Mouse (Mus musculus) embryo, embryonic 11.5 days (tissue): ENCODE results near the gene Mrgprf.

Experiments
- DNase-seq: peaks from one replicate; pipeline ENCODE4 v3.0.0-alpha.2; 2012; ENCODE audit warnings: low read depth, low spot score

Mrgprf gene

DNA sequence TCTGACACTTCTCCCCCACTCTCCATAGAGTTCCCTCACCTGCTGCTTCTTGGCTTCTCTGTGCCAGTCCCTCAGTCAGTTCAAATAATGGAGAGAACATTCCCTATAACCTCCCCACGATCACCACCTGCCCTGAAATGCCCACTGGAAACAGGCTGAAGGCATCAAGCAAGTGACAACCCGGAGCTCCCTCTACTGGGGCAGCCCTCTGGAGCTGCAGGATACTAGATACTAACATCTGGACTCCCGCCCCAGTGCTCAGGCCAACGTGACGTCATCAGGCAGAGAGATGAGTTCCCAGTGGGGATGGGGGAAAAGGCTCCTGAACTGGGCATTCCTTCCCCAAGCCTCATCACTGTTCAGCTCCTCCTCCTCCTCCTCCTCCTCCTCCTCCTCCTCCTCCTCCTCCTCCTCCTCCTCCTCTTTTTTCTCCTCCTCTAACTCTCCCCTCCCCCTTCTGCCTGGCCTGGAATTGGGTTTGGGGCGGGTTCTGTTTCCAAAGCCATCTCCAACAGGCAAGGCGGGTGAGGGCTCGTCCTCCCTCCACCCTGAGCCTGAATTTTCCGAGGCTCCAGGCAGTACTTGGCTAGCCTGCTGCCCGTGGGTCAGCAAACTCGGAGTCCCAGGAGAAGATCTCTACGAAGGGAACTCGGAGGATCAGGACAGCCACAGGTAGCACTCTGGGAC lies at the start of gene Mrgprf:
Gene Mrgprf (plus strand): TSS at position 508 of the 687 bp plus-strand sequence.
- no peak for DNase-seq

DNA sequence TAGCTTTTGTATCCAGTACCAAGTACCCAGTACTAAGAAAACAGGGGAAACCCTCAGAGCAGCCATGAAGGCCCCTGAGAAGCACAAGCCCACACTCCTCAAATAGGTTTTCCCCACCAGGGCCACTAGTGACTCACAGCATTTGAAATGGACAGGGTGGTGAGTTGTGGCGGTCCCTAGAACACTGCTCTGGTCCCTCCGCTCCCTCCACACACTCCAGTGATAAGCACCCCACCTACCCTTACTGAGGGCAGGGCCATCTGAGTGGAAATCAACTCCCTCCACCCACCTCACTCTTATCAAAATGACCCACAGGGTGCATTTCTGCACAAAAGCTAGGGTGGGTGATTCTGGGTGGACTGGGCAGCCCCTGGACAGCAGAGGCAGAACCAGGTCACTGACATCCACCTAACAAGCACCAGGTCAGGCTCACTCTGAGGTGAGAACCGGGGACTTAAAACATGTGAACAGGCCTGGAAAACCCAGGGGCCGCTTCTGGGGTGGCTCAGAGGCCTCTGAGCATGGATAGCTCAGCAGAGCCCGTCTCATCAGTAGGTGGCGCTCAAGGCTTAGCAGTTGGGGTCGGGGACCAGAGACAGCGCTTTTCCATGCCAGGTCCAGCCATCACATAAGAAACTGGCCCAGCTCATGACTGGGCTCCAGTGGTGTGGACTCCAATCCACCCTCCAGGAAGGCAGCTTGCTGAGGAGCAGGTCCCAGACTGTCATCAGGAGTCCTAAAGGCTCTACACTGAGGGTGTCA lies 47.7 kb upstream of the Mrgprf start:
- peak; percentile 62 for DNase-seq

DNA sequence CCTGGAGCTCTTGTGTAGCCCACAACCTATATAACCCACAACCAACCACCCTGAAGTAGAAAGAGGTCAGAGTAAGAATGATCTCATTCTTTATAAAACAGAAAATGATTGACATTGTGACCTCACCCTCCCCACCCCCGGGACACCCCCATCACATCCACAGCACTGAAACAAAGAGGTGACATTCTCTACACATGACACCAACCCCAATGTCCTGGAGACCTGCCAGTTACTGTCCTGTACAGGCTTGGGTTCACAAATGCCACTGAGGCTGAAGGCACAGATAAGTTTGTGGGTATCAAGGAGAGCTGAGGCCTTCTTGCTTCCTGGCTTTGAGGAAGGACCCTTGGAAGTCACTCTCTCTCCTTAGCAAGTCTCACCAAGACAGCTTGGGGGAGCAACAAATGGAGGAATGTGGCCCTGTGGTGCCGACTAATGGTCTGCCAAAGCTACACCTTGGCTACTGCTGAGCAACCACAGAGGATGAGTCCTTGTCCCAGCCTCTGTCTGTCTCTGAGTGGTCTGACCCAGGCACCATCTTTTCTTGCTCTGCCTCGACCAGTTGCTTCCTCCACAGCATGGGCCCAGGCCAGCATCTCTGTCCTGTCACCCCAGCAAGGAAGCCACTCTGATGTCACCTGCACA lies 46.5 kb upstream of the Mrgprf start:
- no peak for DNase-seq

DNA sequence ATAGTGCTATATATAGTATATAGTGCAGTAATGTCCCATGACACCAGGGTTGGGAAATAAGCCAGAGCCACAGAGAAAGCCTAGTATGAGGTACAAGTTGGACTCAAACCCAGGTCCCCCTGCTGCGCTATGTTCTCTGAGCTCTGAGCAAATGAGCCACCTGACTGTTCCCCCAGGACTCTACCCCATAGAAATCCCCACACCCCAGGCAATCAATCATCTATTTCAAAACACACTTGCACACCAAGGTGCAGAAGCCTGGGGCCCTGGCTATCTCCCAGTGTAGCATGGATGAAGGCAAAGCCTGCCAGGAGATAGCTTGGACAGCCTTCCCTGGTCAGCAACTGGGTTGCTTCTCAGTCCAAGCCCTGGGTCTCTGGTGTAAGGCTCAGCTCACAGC lies 44.5 kb upstream of the Mrgprf start:
- DNase-seq, result no peak

- DNase-seq, result no peak
Observed at GRCm38 (mm10) chr7:145264202-145264601, 36.4 kb upstream of the Mrgprf start.

DNA sequence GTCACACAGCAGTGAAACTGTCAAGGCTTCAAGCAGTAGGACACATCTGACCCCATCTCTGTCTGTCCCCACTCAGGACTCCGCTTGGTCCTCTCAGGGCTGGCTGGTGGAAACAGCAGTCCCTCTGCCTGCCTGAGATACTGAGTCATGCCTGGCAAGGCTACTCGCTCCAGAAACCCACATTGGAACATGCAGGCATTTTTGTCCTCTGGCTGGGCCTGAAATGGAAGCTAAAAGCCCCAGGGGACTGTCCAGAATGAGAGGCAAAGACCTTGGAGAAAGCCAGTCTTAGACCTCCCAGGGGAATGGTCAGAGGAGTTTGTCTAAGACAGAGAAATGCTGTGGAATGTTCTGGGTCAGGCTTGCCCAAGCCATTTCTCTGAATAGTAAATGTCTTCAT lies 34.6 kb upstream of the Mrgprf start:
- no peak for DNase-seq

DNA sequence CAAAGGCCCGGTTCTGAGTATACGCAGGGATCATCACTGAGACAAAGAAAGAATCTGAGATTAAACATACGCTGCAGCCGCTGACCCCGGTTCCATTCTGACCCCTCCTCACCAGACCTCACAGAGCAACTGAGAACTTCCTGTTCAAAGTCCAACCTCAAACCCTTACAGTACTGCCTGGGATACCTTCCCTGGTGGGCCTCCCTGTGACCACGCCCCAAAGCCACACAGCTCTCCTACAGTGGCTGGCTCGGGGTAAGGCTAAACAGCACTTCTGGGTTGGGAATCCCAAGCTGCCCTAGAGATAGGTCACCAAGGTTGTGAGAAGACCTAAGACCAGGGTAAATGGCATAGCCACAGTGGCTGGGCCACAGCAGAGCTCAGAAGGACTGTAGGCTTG lies 31.7 kb upstream of the Mrgprf start:
- no peak for DNase-seq

- DNase-seq, result no peak
Observed at GRCm38 (mm10) chr7:145270955-145271354, 29.7 kb upstream of the Mrgprf start.

- DNase-seq, result no peak
Observed at GRCm38 (mm10) chr7:145275488-145275887, 25.1 kb upstream of the Mrgprf start.

DNA sequence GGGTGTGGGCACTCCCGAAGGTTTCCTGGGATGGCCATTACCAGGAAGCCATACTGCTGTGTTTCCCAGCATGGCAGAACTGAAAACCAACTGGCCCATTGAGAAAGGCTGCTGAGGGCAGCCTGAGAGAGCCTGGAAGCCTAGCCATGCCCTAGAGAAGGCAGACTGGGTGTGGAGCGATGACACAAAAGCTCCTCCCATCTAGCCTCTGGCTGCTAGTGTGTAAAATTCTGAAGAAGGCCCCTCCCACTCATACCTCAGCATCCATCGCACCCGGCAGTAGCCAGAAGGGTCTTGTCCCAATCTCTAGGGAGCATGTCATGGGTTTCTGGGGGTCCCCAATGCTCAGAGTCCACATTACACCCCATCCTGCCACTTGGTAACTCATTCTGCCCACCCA lies 19.2 kb upstream of the Mrgprf start:
- DNase-seq, result no peak

DNA sequence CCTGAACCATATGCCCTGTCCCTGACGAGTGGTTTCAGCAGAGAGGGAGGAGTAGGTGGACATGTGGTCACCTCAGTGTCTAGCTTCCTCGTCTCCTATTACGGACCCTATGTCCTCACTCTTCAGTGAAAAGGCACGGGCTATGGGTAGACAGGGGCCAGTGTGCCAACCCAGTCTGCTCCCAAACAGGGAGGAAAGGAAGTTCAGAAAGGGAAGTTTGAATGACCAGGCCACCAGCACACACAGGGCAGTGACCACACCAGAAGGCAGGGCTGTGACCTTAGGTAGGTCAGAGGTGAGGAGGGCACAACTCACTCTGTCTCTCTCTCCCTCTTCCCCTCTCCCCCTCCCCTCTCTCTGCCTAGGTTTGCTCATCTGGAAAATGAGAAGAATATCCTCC lies 17.6 kb upstream of the Mrgprf start:
- DNase-seq, result no peak

DNA sequence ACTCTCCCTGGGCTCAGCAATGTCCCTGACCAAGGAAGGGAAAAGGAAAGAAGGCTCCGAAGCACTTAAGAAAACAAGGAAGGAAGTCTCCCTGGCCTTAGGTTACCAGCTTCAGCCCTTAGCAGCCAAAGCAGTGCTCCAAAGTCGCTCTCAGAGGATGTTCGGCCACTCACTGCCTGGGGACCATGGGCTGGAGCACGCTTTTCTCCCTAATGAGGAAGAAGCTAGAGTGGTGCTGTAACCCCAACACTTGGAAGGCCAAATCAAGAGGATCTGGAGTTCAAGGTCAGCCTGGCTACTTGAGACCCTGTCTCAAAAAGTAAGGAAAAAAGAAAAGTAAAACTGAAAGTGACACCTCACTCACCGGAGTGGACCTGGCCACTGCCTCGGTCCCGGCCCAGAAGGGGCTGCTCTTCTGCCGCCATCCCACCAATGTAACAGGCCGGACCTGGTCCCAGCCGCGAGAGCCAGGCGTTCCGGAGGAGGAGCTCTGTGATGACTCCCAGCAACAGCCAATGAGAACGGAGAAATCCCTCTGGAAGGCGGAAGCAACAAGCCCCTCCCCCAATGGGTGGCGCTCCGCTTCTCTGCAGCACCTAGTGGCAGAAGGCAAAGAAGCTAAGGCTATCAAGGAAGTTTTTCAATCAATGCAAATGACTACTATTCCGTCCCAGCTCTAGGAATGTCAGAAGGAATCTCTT lies 17.0 kb upstream of the Mrgprf start, which contains the start of gene Tpcn2:
Gene Tpcn2 (minus strand): TSS at position 525 of the 701 bp plus-strand sequence.
- DNase-seq, result peak; percentile 86

DNA sequence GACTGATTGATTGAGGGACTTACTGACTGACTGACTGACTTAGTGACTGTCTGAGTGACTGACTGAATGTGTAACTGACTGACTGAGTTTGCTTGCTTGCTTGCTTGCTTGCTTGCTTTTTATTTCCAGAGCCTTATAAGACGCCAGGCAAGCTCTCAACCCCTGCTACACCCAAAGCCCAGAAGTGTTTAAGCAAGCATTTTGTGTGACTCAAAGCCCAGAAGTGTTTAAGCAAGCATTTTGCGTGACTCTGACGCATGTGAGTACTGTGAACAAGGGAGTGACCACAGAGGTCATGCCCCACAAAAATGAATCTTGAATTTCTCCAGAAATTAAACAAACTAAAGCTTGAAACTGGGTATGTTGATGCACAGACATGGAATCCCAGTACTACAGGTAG lies 16.3 kb upstream of the Mrgprf start:
- DNase-seq, result no peak

- DNase-seq, result no peak
Observed at GRCm38 (mm10) chr7:145285476-145285875, 15.2 kb upstream of the Mrgprf start.

- DNase-seq, result no peak
Observed at GRCm38 (mm10) chr7:145287410-145287809, 13.2 kb upstream of the Mrgprf start.

GRCm38 (mm10) chr7:145289302-145289701 lies 11.3 kb upstream of the Mrgprf start:
- no peak for DNase-seq

GRCm38 (mm10) chr7:145291847-145292246 lies 8.8 kb upstream of the Mrgprf start:
- DNase-seq, result no peak

DNA sequence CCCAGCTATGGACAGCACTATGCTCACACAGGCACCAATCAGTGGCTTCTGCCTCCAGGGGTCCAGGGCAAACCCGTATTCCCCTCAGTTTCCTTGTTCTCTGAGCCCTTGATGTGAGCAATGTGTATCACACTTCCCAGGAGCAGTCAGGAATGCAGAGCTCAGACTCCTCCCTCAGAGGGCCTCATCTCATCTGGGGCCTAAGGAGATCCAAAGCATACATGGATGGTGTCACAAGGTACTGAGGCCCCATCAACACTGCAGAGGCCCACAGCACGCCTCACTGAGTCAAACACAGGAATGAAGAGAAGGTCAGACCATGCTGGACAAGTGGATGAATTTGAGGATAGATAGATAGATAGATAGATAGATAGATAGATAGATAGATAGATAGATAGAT lies 7.9 kb upstream of the Mrgprf start:
- DNase-seq, result no peak

DNA sequence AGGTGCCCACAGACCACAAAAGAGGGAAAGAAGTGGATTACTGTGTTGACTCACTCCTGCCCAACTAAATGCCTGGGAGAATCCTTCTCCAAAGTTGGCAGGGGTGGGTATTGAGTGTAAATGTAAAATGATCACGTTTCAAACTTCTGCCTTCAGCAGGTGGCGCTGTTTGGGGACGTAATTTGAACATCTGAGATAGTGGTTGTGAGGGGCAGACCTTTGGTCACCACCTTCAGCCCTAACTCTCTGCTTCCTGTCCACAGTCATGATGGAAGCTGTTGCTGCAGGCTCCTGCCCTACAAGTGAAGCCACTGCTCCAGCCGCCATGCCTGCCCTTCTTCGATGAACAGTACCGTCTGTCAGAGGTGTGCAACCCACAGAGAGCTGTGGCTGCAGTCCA lies 6.8 kb upstream of the Mrgprf start:
- no peak for DNase-seq

GRCm38 (mm10) chr7:145298666-145299490 lies 1.8 kb upstream of the Mrgprf start:
- DNase-seq, result no peak
